Mouse (Mus musculus) spleen, adult 2 months (tissue): ENCODE data around the gene Nanos3.

Source experiments
- CTCF ChIP-seq: fragments of 200-500 bp; IDR thresholded peaks from 2 replicates; pipeline ENCODE4 v1.5.1; 2011; ENCODE audit warnings: mild to moderate bottlenecking, inconsistent platforms; ENCODE audit not compliant: insufficient read depth, insufficient read length, insufficient replicate concordance; ENCODE audit errors: extremely low read depth
- POLR2A ChIP-seq: fragments of 200-500 bp; IDR thresholded peaks from 2 replicates; pipeline ENCODE4 v1.6.1; 2011; ENCODE audit warnings: low read depth, low read length, inconsistent platforms

DNA sequence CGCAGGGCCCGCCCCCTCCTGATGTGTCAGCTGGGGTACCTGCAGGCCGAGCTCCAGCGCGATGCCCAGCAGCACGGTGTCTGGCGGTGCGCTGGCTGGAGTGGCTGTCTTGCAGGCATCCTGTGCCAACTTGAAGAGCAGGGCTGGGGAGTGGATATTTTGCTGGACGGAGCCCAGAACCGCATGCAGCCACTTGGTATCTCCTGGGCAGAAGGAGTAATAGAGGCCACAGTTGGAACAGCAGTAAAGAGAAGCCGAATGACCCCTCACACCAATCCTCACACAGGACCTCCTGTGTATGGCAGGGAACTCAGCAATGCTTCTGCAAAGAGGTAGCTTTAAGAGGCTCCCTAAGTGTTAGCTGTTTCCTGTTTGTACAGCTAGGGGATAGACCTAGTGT, 32.2 kb upstream of the Nanos3 start:
- TF ChIP-seq CTCF: no peak
- no peak for TF ChIP-seq POLR2A
